Mouse (Mus musculus) limb, embryonic 10.5 days (tissue): ENCODE measurements at regions not wholly inside any gene's neighbourhood (a gene's known extent, or its start where the extent isn't known, plus 50 kb on each side); places are given as distances from the start of the nearest gene placed in this dataset.
A peak's percentile ranks its signal among the peaks of the same experiment; 100 is the strongest.

Experiments used
- DNase-seq: peaks from one replicate; pipeline ENCODE4 v3.0.0-alpha.2; 2017; ENCODE audit warnings: low spot score
- H3K27ac ChIP-seq: fragments of 300-500 bp; sonication (generic); 2 replicates; pipeline ENCODE4 v1.5.1; 2016; ENCODE audit warnings: mild to moderate bottlenecking
- H3K27me3 ChIP-seq: fragments of 300-500 bp; sonication (generic); 2 replicates; pipeline ENCODE4 v1.6.1; 2016; ENCODE audit warnings: low read depth, mild to moderate bottlenecking; ENCODE audit not compliant: poor library complexity, severe bottlenecking
- H3K36me3 ChIP-seq: fragments of 300-500 bp; sonication (generic); 2 replicates; pipeline ENCODE4 v1.6.1; 2016; ENCODE audit warnings: mild to moderate bottlenecking, moderate library complexity
- H3K4me1 ChIP-seq: fragments of 300-500 bp; sonication (generic); 2 replicates; pipeline ENCODE4 v1.6.1; 2016
- H3K4me3 ChIP-seq: fragments of 300-500 bp; sonication (generic); 2 replicates; pipeline ENCODE4 v1.5.1; 2016; ENCODE audit warnings: mild to moderate bottlenecking, moderate library complexity
- H3K9me3 ChIP-seq: fragments of 300-500 bp; sonication (generic); replicated peaks from 2 replicates; pipeline ENCODE4 v1.6.1; 2016; ENCODE audit warnings: mild to moderate bottlenecking
- WGBS: fragments of 180-500 bp; shearing (Covaris S2); methylation state at CpG from one replicate; pipeline ENCODE4 v1.1.7; 2016; 5-methylcytosine and 5-hydroxymethylcytosine counted together

DNA sequence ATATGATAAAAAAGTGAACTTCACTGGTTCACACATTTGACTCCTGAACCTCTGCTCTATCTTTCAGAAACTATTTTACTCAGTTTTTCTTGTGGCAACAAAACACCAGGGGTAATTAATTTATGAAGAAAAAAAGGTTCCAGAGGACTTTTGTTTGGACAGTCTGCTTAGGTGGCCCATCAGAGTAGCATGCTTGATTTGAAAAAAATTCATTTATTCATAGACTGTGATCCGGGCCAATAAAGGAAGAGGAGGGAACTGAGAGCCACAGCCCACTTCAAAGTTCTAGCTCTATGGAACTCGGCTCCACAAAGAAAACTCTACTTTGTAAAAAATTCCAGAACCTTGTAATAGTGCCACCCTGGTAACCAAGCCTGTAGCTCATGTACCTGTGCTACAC, 248.8 kb downstream of the Etv1 start:
- no peak for DNase-seq
- H3K27ac ChIP-seq = no peak overlapping the region
- no peaks in the 10 kb centered on the region for H3K27me3 ChIP-seq
- H3K4me1 ChIP-seq = no peaks in the 10 kb centered on the region
- no peak overlapping the region for H3K4me3 ChIP-seq
- 83% methylated on average over 2 of the region's 2 CpGs for WGBS
- H3K9me3 ChIP-seq = no peaks in the 10 kb centered on the region
- H3K36me3 ChIP-seq = no peaks in the 10 kb centered on the region

DNA sequence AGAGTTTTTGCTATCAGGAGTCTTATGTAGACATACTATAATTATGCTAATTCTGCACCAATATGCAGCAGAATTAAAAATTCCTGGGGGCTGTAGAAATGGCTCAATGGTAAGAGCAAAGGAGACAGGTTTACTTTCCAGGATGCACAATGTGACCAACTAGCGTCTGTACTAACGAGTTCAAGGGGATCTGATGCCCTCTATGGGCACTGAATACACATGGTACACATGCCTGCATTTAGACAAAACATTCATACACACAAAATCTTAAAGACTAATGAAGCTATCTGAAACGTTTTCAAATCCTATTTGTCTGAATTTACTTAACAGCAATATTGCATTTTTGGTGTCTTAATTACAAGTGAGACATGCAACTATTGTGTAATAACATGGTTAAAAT, 254.8 kb downstream of the Etv1 start:
- Histone ChIP-seq H3K9me3 (no peaks in the 10 kb centered on the region), H3K4me3 (no peak overlapping the region), H3K27ac (no peak overlapping the region), H3K27me3 (no peaks in the 10 kb centered on the region), H3K4me1 (no peaks in the 10 kb centered on the region), H3K36me3 (no peaks in the 10 kb centered on the region)
- no peak for DNase-seq
- WGBS = 82% methylated on average over 3 of the region's 3 CpGs

DNA sequence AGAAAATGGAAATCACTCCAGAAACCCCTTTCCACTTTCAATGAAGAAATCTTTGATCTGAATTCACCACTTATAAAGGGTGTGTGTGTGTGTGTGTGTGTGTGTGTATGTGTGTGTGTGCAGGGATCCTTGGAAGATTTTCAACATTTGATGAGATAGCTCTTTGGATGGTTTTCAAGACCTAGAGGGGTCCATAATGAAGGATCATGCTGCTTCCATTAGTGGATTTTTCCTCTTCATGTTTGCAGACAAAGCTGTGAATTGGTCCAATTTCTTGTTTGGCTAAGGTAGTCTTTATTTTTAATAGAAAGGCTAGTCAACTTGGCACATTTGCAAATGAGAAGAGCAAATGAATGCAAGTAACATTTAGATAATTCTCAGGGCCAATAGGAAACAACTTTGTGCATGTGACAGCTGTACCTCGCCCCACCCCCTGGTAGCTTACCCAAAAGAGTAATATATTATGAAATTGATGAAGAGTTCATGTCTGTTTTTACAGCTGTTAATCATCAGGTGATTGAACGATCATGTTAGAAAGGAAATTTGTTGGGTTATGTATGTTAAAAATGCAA, 257.4 kb downstream of the Etv1 start:
- Histone ChIP-seq H3K27ac (no peak overlapping the region), H3K36me3 (no peaks in the 10 kb centered on the region), H3K27me3 (no peaks in the 10 kb centered on the region), H3K9me3 (no peaks in the 10 kb centered on the region), H3K4me3 (no peak overlapping the region), H3K4me1 (no peaks in the 10 kb centered on the region)
- DNase-seq = no peak
- WGBS = 87% methylated on average over 2 of the region's 2 CpGs

DNA sequence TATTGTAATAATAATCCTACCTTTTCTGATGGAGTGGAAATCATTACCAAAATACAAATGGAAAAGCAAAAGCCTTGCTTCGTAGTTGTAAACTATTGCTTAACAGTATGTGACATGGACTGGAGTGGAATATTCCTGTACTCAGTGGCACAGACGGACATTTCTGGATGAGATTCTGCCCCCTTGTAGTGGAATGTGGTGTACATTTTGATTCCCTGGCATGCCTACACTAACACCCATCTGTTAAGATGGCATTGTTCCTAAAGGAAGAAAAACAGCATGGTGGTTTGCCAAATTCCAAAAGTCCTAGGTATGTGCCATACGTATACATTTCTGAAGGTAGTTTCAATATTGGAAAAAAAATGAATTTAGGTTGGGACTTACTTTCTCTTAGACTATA, 258.9 kb downstream of the Etv1 start:
- no peaks in the 10 kb centered on the region for H3K27me3 ChIP-seq
- H3K9me3 ChIP-seq = no peaks in the 10 kb centered on the region
- H3K27ac ChIP-seq = no peak overlapping the region
- H3K36me3 ChIP-seq = no peaks in the 10 kb centered on the region
- no peaks in the 10 kb centered on the region for H3K4me1 ChIP-seq
- 90% methylated on average over 3 of the region's 3 CpGs for WGBS
- H3K4me3 ChIP-seq = no peak overlapping the region
- no peak for DNase-seq

DNA sequence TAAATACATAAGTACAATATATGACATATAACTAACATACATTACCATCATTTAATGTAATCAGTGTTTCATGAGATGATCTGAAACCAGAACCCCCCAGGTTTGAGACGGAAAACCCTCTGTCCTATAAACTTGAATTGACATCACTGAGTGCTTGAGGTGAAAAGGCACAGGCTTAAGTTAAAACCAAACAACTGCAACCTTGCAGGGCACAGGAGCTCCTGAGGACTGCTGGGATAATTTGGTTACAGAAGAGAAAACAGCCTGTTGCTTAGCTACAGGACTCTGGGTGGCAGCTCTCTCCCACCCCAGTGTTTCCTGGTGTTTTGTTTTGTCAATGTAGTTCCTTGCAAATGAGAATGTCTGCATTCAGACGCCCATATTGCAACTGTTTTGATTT, 259.5 kb downstream of the Etv1 start:
- Histone ChIP-seq H3K36me3 (no peaks in the 10 kb centered on the region), H3K4me1 (no peaks in the 10 kb centered on the region), H3K4me3 (no peak overlapping the region), H3K9me3 (no peaks in the 10 kb centered on the region), H3K27me3 (no peaks in the 10 kb centered on the region), H3K27ac (no peak overlapping the region)
- no peak for DNase-seq
- 45% methylated on average over 2 of the region's 2 CpGs for WGBS

DNA sequence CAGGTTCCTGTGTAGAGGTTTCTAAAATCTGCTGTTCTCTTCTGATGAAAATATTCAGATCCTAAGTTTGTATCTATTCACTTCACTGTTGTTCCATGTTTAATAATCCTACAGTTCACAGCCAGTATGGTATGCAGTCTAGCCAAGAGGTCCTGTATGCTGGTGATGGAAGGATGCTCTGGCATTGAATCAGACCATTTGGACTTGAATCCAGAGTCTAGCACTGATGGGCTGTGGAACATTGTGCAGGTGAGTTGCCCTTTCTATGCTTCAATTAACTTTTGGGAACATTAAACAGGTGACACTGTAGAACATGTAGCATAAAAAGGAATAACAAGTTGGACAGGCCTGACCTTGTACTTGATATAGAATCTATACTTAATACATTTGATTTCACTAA, 267.9 kb downstream of the Etv1 start:
- Histone ChIP-seq H3K9me3 (no peaks in the 10 kb centered on the region), H3K4me3 (no peak overlapping the region), H3K27me3 (no peaks in the 10 kb centered on the region), H3K36me3 (no peaks in the 10 kb centered on the region), H3K27ac (no peak overlapping the region), H3K4me1 (no peaks in the 10 kb centered on the region)
- DNase-seq = no peak

DNA sequence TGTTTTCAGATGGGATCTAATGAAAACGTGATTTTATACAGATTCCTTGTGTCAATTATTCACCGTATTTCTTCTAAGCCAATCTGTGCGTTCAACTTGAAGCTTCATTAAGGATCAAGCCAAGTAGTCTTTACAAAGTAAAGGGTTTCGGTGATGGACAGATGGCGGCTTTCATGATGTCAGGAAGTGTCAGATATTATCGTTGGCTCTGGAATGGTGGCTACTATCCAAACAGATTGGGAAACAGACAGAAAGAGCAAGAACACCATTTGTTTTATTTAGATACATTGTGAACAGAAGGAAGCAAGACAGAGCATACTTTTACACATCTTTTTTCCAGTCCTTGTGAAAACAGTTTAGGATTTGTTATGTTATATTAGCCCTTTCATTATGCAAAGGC, 269.3 kb downstream of the Etv1 start:
- Histone ChIP-seq H3K36me3 (no peaks in the 10 kb centered on the region), H3K4me1 (no peaks in the 10 kb centered on the region), H3K27ac (no peak overlapping the region), H3K4me3 (no peak overlapping the region), H3K27me3 (no peaks in the 10 kb centered on the region), H3K9me3 (no peaks in the 10 kb centered on the region)
- DNase-seq = no peak
- 92% methylated on average over 6 of the region's 6 CpGs for WGBS

DNA sequence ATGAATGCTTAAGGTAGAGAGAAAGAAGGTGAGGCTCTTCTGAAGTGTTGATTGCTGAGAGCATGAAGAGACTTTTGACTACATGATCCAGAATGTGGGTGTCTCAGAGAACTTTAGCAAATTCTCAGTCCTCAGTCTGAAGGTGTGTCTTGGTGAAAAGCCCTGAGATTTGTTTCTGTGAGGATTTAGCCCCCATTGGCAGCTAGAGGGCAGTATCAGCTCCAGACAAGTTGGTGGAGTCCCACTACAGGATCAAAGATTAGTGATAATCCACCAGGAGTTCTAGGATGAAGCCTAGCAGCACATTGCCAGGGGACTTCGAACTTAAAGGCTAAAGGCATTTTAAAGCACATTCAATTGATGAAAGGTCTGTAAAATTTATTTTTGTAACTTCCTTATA, 269.8 kb downstream of the Etv1 start:
- H3K27ac ChIP-seq = no peak overlapping the region
- H3K27me3 ChIP-seq = no peaks in the 10 kb centered on the region
- H3K4me3 ChIP-seq = no peak overlapping the region
- H3K9me3 ChIP-seq = no peaks in the 10 kb centered on the region
- H3K4me1 ChIP-seq = no peaks in the 10 kb centered on the region
- no peaks in the 10 kb centered on the region for H3K36me3 ChIP-seq
- DNase-seq = no peak
- WGBS = 62% methylated on average over 1 of the region's 1 CpGs

DNA sequence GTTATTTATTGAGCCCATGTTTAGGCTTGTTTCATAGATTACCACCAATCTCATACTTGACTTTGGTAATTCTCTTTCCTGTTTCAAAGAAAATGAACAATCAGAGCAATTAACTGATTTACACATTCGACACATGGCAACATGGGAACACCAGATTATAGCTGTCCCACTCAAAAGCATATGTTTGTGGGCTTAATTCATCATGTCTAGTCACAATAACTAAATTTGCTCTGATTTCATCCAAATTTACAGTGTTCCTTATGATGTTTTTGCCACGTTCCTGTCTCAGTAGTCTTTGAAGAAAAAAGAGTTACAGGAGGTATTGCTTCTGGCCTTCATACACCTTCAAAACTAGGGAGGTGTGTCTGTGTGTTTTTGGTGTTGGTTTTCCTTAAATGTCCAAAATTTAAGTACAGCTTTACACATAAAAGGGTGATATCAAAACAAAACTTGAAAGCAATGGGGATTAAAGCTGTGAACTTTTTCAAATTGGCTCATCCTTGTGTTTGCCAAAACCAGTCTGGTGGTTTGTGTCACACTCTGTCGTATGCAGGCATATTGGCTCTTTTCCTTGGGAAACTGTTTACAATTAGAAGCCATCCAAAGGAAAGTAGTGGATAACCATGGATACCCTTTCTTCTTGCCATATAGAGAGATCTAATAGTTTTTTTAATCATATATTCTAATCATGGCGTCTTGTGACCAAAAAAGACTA, 291.3 kb downstream of the Etv1 start:
- H3K9me3 ChIP-seq = no peaks in the 10 kb centered on the region
- no peak overlapping the region for H3K4me3 ChIP-seq
- no peaks in the 10 kb centered on the region for H3K36me3 ChIP-seq
- WGBS = 83% methylated on average over 4 of the region's 4 CpGs
- H3K27me3 ChIP-seq = no peaks in the 10 kb centered on the region
- peaks cover 11% of the 10 kb centered on the region for H3K4me1 ChIP-seq
- DNase-seq = no peak
- no peak overlapping the region for H3K27ac ChIP-seq

DNA sequence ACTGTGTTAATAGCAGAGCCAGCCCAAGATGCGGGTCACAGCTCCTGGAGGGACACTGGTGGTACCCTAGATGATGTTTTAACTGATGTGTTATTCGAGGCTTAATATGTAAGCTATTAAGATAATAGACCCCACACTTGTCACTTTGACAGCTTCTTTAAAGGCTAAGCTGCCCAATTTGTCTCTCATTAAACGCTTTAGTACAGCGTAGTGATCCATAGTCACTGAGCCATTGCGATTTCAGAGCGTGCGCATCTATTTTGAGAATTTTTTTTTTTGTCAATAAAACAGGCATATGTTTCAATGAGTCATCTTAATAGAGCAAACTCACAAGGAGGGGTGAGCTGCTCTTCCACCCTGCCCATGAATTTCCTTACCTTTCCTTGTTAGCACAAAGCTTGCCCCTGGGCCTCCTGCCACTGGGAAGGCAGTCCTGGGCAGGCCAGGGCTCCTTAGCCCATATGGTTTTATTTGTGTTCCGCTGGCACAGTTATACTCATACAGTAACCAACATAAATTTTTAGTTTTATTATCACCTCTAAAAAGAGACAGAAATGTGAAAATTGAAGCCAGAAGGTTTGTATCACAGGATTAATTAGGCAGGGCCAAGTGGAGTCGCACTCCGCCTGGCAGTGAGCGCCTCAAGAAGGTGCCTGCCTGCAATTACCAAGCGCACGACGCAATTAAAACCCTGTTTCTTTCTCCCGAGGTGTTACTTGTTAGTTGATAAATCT, 294.3 kb downstream of the Etv1 start:
- Histone ChIP-seq H3K27me3 (no peaks in the 10 kb centered on the region), H3K36me3 (no peaks in the 10 kb centered on the region), H3K27ac (no peak overlapping the region), H3K9me3 (no peaks in the 10 kb centered on the region), H3K4me1 (peaks cover 11% of the 10 kb centered on the region), H3K4me3 (no peak overlapping the region)
- no peak for DNase-seq
- WGBS = 62% methylated on average over 15 of the region's 15 CpGs

DNA sequence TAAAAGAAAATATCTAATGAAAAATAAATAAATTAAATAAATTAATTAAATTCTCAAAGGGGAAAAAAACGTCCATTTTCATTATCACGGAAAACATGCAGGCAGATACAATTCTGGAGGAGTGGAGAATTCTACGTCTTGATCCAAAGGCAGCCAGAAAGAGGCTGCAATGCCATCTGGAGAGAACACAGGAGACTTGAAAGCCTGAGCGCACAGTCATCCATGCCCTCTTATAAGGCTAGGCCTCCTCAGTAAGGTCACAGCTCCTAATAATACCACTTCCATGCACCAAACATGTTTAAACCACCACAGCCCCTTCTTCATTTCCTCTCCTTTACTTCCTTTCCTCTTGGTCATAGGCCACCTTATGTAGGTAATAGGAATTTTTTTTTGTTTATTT, 307.1 kb downstream of the Etv1 start:
- WGBS = 85% methylated on average over 4 of the region's 4 CpGs
- no peak for DNase-seq
- H3K4me3 ChIP-seq = no peak overlapping the region
- H3K9me3 ChIP-seq = no peaks in the 10 kb centered on the region
- no peaks in the 10 kb centered on the region for H3K4me1 ChIP-seq
- no peaks in the 10 kb centered on the region for H3K27me3 ChIP-seq
- H3K36me3 ChIP-seq = no peaks in the 10 kb centered on the region
- no peak overlapping the region for H3K27ac ChIP-seq

DNA sequence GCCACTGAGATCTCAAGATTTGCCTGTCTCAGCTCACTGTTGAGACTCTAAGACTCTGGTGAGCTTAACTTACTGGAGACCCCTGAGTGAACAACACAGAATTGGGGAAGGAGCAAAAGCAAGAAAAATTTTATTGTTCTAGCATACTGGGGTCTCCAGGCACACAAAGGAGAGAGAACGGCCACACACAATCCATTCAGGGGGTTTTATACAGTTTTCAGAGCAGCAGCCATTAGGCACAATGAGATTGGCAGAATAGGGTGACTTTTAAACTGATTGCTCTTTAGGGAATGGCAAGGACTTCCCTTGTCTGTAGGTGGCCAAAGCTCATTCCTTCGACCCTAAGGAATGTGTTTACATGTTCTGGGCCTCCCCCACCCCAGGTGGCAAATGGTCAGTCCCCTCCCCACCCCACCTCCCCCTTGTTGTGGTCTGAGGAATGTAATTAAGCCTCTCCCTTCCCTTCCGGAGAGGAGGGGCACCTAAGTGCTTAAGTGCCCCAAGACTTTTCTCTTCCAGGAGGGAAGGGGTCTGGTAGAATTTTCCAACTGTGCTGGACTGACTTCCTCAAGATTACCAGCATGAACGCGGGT, 315.6 kb downstream of the Etv1 start:
- no peaks in the 10 kb centered on the region for H3K27me3 ChIP-seq
- H3K4me3 ChIP-seq = no peak overlapping the region
- H3K9me3 ChIP-seq = no peaks in the 10 kb centered on the region
- DNase-seq = peak; percentile 47
- 16% methylated on average over 5 of the region's 5 CpGs for WGBS
- H3K36me3 ChIP-seq = no peaks in the 10 kb centered on the region
- peaks cover 8% of the 10 kb centered on the region for H3K4me1 ChIP-seq
- peak overlapping the region; percentile 56 for H3K27ac ChIP-seq

DNA sequence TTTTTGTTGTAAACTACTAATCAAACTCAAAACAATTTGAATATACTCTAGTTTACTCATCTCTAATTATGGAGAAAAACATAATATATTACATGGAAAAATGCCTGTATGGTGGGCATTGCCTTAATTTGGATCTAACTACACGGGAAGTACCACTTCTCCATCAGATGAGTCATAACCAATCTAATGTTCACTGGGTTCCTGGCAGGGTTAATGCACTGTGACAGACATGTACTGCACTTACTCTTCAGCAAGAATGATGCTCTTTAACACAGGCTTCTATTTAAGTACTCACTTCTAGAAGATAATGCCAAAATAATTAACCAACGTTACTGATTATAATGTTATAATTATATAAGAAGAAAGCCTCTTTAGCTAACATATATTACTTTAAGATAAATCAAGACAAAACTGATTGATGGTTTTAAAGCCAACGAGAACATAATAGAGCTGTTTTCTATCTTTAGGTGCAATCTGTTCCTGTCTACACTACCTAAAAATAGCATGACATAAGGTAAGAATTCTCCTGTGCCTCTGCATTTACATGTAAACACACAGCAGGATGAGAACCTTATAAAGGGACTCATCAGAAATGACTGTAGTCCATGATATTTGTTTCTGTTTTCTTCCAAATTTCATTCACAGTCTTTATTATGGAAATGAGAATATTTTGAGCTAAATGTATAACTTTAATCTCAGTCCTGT, 344.4 kb downstream of the Etv1 start:
- WGBS = 82% methylated on average over 3 of the region's 3 CpGs
- no peak overlapping the region for H3K4me3 ChIP-seq

More for the DNA sequence above, 344.4 kb downstream of the Etv1 start:
- Histone ChIP-seq H3K27me3 (no peaks in the 10 kb centered on the region), H3K27ac (no peak overlapping the region), H3K36me3 (no peaks in the 10 kb centered on the region), H3K9me3 (no peaks in the 10 kb centered on the region), H3K4me1 (no peaks in the 10 kb centered on the region)
- DNase-seq = no peak
